Mouse (Mus musculus) kidney, postnatal 14 days (tissue): Measurements from ENCODE around the gene Faiml.

Source experiments
- DNase-seq: peaks from one replicate; pipeline ENCODE4 v3.0.0; 2022; ENCODE audit warnings: mixed read lengths

Gene Faiml

DNA sequence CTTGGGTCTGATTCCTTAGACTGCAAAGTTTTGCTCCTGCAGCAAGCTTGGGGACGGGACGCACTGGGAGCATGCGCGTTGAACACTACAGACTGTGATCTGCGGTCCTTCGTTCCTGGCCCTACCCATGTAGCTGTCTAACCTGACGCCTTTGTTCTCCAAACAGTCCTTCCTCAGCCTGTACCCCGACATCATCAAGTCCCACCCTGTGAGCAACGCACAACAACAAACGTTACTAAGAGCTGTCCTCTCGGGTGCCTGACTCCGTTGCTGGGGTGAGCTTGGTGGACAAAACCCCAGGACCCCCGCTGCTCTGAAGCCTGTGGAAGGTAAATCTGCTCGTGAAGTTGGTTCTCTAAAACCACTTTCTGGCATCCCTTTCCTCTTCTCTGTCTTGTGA is at the start of gene Faiml:
TSS of gene Faiml (minus strand) at position 101 of the 400 bp plus-strand sequence.
- DNase-seq, result no peak

DNA sequence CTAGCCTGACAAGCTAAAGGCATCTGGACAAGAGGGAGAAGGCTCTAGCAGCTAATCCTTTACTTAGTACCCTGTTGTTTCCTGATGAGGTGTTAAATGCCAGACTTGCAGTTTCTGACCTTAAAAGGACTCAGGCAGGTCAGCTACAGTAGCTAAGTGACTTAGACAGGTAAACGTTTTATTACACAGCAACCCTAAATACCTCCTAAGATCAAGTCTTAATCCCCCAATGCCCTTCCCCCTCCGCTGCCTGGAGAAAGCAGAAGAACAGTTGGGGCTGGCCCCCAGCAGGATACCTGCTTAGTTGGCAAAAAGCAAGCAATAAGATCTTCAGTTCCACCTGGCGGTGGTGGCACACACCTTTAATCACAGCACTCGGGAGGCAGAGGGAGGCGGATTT is 21.9 kb upstream of the Faiml start:
- no peak for DNase-seq

DNA sequence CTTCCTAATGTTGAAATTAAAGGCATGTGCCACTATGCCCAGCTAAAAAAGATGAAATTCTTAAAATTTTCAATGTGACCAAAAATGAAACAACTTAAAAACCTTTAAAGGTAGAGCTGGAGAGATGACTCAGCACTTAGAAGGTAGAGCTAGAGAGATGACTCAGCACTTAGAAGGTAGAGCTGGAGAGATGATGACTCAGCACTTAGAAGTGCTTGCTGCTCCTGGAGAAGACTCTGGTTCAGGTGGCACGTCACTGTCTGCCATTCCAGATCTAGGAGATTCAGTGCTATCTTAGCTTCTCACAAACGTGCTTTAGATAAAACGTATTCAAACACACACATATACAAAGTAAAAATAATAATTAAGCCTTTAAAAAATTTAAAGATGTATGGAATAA is 19.8 kb upstream of the Faiml start:
- no peak for DNase-seq

DNA sequence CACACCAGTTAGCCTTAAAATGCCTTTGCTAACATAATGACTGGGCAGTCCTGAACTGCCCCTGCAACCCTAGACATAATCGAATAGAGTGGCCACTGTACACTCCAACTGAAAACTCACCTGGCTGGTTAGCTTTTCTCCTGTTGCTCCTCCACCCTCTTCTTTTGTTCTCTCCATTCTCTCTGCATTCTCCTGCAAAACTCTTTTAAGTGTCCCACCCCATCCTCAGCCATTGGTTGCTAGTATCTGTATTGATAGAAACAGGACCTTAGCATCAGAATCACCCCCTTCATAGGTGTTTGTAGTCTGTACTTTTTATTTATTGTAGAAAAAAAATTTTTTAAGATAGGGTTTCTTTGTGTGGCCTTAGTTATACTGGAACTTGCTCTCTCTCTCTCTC is 19.2 kb upstream of the Faiml start:
- no peak for DNase-seq

DNA sequence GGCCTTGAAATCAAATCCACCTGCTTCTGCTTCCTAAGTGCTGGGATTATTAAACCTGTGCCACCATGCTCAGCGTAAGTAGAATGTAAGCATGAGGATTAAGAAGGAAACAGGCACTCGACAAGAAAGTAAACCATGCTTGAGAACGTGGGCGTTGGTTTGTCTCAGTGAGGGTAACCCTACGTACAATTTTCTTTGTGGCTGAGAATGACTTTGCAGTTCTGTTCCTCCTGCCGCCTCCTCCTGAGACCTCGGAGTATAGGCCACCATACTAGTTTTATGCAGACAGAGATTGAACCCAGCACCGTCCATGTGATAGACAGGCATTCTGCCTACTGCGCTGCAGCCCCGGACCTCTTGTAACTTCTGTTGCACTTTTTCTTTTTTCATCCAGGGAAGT is 16.8 kb upstream of the Faiml start:
- DNase-seq, result no peak

DNA sequence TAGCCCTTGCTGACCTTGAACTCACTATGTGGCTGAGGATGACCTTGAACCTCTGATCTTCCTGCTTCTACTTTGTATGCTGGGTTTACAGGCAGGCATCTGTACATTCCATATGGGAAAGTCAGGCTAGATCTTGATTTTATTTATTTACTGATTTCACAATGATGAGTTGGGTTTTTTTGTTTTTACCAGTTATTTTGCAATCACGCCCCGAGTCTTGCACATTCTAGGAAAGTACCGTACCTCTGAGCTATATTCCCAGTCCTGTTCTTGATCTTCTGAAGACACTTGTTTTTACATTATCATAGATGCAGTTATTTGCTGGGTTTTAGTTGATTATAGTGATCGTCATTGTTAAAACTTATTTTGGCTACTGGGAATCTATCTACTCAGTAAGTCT is 11.9 kb upstream of the Faiml start:
- no peak for DNase-seq

DNA sequence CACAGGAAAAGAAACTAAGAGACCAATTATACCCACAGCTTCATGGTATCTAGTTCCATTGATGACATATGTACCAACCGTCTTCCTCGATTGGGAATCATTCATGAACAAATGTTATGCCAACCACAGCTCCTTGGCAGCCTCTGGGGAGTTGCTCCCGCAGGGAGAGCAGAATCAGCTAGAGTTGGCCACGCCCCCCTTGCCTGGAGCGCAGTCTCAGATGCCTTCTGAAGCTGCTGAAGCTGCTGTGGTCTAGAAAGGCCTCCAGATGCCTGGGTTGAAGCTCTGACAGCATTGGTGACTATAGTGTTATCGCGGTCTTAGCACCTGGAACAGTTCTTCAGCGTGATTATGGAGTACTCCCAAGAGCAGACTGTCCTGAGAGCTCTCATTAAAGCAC is 11.3 kb upstream of the Faiml start:
- DNase-seq, result no peak

DNA sequence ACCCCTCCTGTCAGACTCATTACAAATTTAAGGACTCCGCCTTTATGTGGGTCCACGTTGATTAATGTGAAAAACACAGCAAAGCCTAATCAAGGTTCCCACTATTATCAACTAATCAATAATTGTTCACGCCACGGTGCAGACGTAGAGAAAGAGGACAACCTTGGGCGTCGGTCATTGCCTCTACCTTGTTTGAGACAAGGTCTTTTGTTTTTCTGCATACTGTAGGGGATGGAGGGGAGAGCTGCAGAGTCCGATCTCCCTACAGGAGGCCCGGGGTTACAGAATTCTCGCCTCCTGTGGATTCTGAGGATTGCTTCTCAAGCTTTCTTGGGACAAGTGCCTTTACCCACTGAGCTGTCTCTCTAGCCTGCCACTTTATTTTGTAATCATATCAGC is 6.9 kb upstream of the Faiml start:
- DNase-seq, result no peak

DNA sequence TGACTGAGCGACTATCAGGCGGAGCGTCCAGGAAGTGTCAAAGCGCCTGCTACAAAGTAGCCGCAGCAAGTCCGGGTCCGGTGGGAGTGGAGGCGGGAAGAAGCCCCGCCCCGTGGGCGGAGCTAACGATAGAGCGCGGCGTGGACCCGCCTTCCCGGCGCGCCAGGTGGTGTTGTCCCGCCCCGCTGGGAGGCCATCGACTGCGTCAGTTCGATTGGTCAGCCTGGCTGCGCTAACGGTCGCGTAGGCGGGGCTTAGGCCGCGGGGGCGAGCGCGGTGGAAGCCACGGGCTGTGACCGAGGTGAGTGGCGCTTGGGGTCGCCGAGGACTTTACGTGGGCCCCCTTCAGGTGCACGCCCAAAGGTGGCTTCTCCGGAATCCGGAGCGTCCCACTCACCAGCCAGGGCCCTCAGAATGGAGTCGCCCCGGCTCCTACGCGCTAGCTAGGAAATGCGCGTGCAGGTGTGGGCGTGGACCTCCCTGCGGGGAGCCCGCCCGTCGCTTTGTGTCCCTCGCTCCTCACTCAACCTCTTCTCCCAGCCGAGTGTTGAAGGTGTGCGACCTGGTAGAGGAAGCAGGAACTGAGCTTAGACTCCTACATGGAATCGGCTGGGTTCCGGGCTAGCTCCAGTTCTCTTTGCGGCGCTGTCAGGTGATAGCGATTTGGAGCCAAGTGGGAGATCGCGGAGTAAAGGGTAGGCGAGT is 6.3 kb upstream of the Faiml start, which contains the start of gene Cep70:
TSS of gene Cep70 (plus strand) at position 178 of the 705 bp plus-strand sequence.
- DNase-seq, result peak; percentile 98

DNA sequence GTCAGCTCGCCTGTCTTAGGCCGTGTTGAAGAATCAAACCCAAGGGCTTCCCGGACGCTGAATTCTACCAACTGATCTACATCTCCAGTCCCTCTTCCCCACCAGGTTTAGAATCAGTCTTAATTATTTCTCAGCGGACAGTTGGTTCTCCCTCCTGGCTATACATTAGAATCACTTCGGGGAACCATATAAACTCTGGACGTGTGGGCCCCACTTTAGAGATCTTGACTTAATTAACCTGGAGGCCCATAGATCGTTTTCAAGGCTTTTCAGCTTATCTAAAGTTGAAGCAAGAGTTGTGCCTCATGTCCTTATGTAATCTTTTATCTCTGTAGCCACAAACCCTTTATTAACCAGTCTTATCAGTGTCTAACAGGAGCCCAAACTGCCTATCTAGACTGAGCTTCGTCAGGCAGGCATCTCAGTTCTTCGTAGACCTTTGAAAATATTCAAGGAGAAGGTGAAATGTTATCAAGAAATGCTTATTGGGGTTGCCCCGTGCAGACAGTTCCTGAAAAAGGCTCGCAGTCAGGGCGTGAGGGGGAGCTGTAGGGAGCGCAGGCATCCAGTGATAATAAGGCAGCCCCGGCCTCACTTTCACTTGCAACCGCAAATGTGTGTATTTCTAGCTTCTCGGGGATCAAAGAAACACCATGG is 5.6 kb upstream of the Faiml start:
- DNase-seq, result peak; percentile 4

DNA sequence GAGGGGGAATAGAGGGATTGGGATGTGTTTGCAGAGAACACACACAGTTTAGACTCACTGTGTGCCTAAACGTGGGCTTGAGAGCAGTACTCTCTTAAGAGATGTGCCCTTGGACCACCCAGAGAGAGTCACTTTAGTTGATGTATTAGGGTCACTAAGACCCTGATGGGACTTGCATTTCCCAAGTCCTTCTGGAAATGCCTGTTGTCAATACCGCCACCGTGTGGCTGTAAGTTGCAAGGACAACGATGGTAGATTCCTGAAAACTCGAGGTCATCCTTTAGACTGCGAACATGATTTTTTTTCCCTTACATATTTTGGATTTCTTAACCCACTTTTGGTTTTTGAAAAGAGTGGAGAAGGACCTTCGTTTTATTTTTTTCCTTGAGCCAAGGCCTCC is 5.0 kb upstream of the Faiml start:
- DNase-seq, result peak; percentile 65

DNA sequence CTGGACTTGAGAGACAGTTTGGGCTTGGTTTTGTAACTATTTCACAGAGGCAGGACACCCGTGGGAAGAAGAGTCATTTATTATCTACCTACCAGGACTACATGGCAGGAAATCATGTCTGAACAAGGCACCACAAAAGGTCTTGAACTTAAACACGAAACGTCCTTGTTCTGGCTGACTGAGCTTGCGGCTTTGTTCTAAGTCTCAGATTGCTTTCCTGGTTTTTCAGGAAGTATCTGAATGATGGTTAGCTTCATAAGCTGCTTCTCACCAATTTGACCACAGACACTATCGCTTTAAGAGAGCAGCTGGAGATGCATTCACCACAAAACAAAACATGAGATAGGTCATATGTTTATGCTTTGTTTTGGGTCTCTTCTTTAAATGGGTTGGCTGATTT is 3.5 kb upstream of the Faiml start:
- no peak for DNase-seq

DNA sequence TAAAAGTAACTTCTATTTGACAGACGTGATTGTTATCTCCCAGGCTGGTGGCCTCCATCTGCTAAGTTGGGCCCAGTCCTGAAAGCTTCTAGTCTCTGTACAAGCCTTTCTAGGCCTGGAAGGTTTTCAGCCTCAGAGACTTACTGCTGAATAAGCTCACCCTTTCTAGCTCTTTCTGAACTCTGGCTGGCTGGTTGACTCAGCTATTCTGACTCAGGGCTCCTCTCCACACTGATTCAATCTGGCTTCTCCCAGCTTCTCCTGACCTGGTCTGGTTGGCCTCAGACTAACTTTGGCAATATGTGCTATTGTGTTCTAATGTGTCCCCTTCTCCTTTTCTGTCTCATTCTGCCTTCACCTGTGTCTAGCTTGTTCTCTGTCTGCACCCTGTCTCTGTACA is 2.2 kb upstream of the Faiml start:
- DNase-seq, result no peak

DNA sequence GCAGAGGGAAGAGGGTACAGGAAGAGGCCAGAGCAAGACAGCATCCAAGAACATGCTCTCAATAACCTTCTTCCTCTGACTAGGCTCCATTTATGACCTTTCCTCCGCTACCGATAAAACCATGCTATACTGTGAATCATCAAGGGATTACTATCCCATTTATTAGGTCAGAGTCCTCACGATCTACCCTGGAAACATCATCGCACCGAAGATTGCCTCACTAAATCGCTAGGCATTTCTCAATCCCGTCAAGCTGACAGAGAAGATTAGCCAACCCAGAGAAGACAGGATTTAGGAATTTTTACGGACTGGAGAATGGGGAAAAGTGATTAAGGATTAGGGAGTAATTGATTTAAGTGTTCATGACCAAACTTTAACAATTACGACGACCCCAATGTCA is 1.2 kb upstream of the Faiml start:
- DNase-seq, result no peak

DNA sequence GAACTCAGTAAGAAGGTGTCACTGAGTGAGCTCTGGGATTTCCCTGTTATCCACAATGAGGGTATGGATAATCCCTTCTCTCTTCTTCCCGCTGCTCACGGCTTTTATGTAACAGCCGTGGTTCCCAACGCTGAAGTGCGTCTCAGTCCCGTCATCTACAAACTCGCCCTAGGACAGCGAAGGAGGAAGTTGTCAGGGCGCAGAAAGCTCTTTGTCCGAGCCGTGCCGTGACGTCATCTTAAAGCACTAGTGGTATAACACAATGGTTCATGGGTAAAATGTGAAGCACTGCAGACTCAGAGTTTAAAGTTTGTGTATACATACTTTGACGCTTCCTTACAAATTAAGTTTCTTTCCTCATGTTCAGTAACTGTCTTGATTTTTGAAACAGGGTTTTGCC is 7.6 kb downstream of the Faiml start:
- DNase-seq, result no peak

DNA sequence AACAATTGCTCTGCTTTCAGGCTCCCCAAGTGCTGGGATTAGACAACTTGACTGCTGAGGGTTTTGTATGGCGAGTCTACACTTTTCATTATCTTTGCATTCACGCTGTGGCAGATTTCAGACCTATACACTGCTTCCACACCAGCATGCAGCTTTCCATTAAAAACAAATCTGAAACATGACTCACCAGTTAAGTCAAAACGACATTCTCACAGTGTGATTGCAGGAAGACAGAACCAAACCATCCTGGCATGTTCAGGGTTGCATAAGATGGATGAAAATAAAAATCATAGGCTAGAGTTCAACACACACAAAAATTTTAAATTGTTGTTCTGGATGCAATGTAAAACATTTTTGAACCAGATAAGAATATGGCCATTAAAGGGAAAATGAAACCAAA is 12.5 kb downstream of the Faiml start:
- DNase-seq, result no peak

DNA sequence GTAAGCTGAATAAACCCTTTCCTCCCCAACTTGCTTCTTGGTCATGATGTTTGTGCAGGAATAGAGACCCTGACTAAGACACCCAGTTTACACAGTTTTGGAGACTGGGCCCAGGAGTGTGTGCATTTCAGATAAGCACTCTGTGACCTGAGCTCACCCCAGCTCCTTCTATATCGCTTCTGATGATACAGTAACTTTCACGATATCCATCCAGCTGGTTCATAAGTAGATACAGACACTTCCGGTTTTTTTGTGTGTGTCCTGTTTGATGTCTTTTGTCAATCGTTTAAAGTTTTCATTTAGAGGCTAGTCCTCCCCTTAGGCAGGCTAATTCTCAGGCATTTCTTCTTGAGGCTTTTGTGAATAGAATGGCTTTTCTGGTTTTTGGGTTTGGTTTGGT is 15.4 kb downstream of the Faiml start:
- no peak for DNase-seq

DNA sequence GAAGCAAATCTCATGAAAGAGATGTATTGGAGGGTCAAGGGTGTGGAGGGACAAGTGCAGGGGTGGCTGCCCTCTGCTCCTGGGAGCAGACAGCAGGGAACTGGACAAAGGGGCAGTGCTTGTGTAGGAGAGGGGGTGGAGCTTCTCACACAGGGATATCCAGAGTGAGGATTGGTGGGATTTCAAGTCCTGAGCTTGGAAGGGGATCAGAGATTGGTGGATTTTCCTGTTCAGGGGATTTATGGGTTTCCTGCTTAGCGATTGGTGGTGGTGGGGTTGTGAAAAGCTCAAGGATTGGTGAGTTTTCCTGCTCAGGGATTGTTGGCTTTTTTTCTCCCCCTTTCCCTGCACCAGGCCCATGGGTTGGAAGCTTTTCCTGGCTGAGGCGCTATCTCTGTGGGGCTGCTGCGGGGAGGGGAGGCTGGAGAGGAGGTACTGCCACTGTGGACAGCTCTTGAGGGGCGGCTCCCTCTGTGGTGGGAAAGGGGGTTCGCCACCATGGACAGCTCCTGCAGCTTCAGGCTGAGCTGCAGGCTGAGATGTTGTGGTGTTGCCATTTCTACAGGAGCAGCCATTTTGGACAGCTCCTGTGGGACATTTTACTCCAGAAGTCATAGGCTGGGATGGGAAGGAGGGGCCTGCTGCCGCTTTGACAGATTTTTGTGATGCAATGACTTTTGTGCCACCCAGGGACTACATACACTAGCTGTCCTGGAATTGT is 18.9 kb downstream of the Faiml start:
- DNase-seq, result peak; percentile 69

DNA sequence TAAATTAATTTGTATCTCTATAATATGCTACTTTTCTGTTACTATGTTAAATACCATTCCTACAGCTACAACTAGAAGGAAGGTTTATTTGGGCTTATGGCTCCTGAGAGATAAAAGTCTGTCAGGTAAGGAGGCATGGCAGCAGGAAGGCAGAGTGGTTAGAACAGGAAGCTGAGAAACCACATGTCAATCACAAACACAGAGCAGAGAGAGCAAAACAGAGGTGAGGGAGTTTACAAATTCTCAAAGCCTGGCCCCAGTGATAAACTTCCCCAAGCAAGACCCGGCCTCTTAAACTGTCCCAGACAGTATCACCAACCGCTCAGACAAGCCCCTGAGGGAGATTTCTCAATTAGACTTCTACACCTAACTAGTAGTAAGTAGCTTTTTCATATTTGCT is 20.9 kb downstream of the Faiml start:
- DNase-seq, result no peak

DNA sequence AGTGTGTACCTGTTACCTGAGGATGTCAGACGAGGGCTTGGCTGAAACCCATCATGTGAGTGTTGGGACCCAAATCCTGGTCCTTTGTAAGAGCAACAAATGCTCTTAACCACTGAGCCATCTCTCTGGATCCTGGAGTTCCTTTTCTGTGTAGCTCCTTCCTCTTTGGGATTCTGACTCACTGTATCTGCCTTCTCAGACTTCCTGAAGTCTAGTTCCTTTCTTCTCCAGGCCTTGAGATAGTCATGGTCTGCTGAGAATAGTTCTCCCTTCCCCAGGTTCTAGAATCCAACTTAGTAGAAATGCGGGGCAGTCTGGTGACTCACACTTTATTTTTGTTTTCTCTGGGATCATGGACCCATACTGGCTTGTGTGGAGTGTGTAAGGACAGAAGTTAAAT is 24.4 kb downstream of the Faiml start:
- DNase-seq, result no peak

DNA sequence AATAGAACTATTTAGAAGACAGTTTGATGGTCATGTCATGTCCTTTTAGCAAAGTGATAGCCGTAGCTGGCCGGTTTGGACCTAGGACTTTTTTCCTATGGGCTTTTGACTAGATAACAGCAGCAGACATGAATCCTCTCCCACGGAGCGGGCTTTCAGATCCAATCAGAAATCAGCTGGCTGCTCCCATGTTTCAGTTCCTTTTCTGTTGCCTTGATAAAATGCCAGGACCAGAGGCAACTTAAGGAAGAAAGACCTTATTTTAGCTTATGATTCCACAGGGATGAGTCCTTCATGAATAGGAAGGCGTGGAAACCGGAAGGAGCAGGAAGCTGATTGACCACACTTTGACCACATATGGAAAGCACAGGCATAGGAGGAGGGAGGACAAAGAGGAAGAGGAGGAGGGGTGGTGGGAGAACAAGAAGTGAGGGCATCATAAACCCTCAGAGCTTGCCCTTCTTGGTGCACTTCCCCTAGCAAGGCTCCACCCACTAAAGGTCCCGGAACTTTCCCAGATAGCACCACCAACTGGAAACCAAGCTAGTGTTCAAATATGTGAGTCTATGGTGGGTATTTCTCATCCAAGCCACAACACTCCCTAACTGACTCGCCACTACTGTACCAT is 53.9 kb downstream of the Faiml start:
- DNase-seq, result no peak

DNA sequence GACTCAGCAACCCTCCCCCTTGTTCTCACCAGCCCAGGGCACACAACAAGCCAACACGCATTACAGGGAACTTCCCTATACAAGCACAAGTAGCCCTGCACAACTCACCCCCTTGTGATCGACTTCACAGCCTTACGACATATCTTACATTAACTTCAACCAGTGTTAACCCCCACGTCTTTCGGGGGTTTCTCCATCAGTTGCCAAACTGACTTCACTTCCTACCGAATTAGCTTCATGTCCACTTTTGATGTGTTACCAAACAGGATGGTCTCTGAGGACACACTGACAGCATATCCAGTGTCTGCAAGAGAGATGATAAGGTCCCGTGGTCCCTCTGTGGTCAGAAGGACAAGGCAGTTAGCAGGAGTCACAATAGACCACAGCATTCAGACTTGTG is 54.9 kb downstream of the Faiml start:
- DNase-seq, result no peak

DNA sequence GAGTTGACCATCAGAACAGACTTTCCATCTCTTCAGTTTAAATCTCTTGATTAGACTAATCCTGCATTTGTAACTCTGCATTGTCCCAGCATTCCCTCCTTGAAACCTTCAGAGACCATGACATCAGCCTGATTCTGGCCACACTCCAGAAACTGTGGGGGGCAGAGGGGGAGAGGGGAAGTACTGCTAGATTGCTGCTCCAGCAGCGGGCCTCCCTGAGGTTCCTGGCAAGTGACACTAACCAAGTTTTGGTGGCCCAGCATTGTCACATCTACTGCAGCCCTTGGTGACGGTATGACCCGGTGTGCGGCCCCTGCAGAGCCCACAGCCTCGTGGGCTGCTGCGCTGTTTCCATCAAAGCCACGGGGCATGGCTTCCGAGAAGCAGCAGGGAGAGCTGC is 56.8 kb downstream of the Faiml start:
- DNase-seq, result peak; percentile 3
